Mouse (Mus musculus): Measurements from ENCODE around the gene Apopt1. TPM values are rescaled to one million over a fixed set of nuclear protein-coding genes. Genes with fewer than 3 reads are reported as not detected.

Gene Apopt1
- polyA plus RNA-seq, 1 experiment from 2014 or later: 57.4 TPM

DNA sequence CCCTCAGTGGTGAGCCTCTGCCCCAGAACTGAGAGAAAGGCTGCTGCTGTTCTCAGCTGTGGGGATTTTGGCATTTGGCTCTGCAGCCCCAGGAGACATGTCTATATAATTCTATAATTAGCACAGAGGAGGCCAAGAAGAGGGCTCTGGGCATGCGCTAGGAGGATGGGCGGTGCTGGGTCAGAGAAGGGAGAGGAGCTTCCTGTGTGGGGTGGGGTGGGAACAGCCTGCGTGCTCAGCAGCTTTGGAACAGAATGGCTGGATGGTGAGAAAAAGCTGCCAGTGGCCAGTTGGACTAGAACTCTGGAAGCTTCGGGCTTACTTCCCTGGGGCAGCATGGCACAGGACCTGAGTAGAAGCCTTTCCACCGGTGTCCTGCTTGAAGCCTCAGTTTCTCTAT lies 33.0 kb downstream of the Apopt1 start:
- no peak overlapping the region for H3K4me3 ChIP-seq
- DNase-seq (ENCODE audit: low spot score): no peak
- 82% methylated on average over 5 of the region's 5 CpGs for WGBS

DNA sequence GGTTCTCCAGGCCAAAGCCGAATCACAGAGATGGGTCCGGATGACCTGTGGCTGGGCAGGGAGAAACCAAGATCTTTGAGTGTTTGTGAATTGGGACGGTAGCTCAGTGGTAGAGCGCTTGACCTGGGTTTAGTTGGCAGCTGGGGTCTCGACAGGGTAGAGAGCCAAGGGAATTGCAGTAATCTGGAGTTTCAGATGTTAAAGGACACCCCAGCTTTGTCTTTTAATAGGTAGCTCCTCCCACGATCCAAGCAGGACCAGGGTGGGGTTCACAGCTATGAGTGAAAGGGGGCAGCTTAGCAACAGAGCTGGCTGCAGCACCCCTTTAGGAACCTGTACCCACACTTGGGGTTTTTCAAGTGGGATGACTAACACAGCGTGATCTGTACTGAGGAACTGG lies 34.4 kb downstream of the Apopt1 start:
- H3K4me3 ChIP-seq: no peak overlapping the region
- H3K9me3 ChIP-seq (replicated peaks): no peaks in the 10 kb centered on the region
- no peak for DNase-seq (ENCODE audit: low spot score)
- peaks cover 15% of the 10 kb centered on the region for H3K4me1 ChIP-seq
- H3K27ac ChIP-seq: no peak overlapping the region
- WGBS: 83% methylated on average over 7 of the region's 7 CpGs
- H3K36me3 ChIP-seq: no peaks in the 10 kb centered on the region
- H3K27me3 ChIP-seq (ENCODE audit: low read depth, poor library complexity, severe bottlenecking): no peaks in the 10 kb centered on the region

More for the DNA sequence above, 33.0 kb downstream of the Apopt1 start:
- peaks cover 20% of the 10 kb centered on the region for H3K4me1 ChIP-seq
- no peak overlapping the region for H3K27ac ChIP-seq
- no peaks in the 10 kb centered on the region for H3K27me3 ChIP-seq (ENCODE audit: low read depth, poor library complexity, severe bottlenecking)
- no peaks in the 10 kb centered on the region for H3K9me3 ChIP-seq (replicated peaks)
- H3K36me3 ChIP-seq: no peaks in the 10 kb centered on the region

DNA sequence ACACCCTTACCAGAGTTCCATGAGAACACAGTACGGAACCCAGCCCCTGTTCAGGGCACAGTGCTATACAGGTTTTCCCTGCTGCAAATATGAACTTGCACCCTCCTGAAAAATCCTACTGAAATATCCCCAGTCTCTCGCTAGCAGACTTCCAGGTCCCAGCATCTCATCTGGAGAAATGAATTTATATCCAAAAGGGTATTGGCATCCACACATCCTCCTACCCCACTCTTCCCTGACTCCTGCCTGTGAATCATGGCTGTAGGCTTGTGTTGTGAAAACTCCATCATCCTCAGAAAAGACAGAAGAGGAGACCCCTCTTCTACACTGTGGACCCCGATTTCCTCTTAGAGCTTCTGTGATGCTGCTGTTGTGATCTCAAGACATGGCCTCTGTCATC lies 37.7 kb downstream of the Apopt1 start:
- DNase-seq (ENCODE audit: low spot score): no peak
- no peak overlapping the region for H3K4me3 ChIP-seq
- H3K4me1 ChIP-seq: peaks cover 11% of the 10 kb centered on the region
- H3K36me3 ChIP-seq: no peaks in the 10 kb centered on the region
- 92% methylated on average over 3 of the region's 3 CpGs for WGBS
- no peaks in the 10 kb centered on the region for H3K27me3 ChIP-seq (ENCODE audit: low read depth, poor library complexity, severe bottlenecking)
- no peaks in the 10 kb centered on the region for H3K9me3 ChIP-seq (replicated peaks)
- no peak overlapping the region for H3K27ac ChIP-seq

DNA sequence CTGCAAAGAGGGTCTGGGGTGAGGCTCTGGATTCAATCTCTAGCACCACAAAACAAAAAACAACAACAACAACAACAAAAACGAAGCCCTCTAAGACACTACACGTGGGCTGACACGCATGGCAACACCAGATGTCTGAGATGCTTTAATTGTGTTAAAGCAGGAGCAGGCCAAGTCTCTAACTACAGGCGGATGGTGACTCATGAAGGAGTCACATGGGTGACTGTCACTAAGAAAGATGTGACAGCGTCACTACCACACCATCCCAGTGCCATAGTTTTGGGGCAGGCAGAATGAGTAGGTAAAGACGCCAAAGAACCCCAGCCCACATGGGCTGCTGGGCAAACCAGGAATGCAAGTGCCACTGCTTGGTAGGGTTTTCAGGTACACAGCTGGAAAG lies 39.4 kb downstream of the Apopt1 start:
- Histone ChIP-seq H3K4me3 (no peak overlapping the region), H3K27me3 (ENCODE audit: low read depth, poor library complexity, severe bottlenecking) (peaks cover 3% of the 10 kb centered on the region; the same call in 1 of the 2 replicates), H3K4me1 (peaks cover 9% of the 10 kb centered on the region), H3K36me3 (no peaks in the 10 kb centered on the region), H3K27ac (no peak overlapping the region), H3K9me3 (replicated peaks) (no peaks in the 10 kb centered on the region)
- DNase-seq (ENCODE audit: low spot score): no peak
- 93% methylated on average over 6 of the region's 6 CpGs for WGBS

DNA sequence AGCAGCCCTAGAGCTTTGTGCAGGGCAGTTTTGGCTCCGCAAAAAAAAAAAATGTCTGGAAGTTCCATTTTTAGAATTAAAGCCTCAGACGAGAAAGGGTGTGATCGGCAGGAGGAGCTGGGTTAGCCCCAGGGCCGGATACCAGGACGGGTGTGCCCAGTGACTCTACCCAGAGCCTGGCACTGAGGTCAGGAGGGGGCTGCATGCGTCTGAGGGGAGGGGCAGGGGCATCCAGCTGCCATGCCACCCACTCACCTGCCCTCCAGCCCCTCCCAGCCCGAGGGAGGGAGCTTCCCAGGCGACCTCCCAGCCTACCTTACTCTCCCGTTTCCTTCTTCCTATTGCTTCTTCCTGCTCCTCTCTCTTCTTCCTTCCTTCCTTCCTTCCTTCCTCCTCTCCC lies 40.3 kb downstream of the Apopt1 start:
- peaks cover 3% of the 10 kb centered on the region; the same call in 1 of the 2 replicates for H3K27me3 ChIP-seq (ENCODE audit: low read depth, poor library complexity, severe bottlenecking)
- no peaks in the 10 kb centered on the region for H3K36me3 ChIP-seq
- no peak overlapping the region for H3K27ac ChIP-seq
- DNase-seq (ENCODE audit: low spot score): no peak
- H3K4me1 ChIP-seq: peaks cover 18% of the 10 kb centered on the region
- WGBS: 73% methylated on average over 9 of the region's 9 CpGs
- no peaks in the 10 kb centered on the region for H3K9me3 ChIP-seq (replicated peaks)
- H3K4me3 ChIP-seq: no peak overlapping the region

DNA sequence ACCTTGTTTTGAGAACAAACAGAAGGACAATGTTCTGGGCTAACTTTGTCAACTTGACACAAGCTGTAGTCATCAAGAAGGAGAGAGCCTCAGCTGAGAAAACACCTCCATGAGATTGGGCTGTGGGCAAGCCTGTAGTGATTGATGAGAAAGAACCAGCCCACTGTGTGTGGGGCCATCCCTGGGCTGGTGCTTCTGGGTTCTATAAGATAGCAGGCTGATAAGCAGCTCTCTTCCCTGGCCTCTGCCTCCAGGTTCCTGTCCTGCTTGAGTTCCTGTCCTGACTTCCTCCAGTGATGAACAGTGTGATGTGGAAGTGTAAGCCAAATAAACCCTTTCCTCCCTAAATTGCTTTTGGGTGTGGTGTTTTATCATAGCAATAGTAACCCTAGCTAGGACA lies 41.6 kb downstream of the Apopt1 start:
- 0 out of 2 replicates have a peak, but pooled peaks cover 4% of the 10 kb centered on the region for H3K36me3 ChIP-seq
- H3K27ac ChIP-seq: no peak overlapping the region
- H3K4me1 ChIP-seq: peaks cover 30% of the 10 kb centered on the region
- peaks cover 3% of the 10 kb centered on the region; the same call in 1 of the 2 replicates for H3K27me3 ChIP-seq (ENCODE audit: low read depth, poor library complexity, severe bottlenecking)
- H3K4me3 ChIP-seq: no peak overlapping the region
- H3K9me3 ChIP-seq (replicated peaks): no peaks in the 10 kb centered on the region
- DNase-seq (ENCODE audit: low spot score): no peak

DNA sequence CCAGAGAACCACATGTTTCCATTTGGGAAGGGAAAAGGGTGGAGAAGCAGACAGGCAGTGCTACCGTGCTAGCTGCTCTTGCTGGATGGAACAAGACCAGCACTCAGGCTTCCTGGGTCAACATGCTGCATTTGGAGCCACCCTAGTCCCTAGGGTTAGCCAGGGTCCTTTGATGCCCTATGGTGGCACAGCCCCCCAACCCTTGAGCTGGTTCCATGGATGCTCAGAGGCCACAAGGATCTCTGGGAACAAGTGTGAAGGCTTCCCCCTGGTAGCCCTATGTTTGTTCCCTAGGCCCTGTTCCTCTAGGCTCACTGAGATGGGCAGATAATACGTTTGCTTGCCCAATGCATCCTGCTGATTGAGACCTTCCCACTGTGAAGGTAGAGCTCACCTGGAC lies 42.2 kb downstream of the Apopt1 start:
- Histone ChIP-seq H3K36me3 (0 out of 2 replicates have a peak, but pooled peaks cover 4% of the 10 kb centered on the region), H3K9me3 (replicated peaks) (no peaks in the 10 kb centered on the region), H3K27me3 (ENCODE audit: low read depth, poor library complexity, severe bottlenecking) (peaks cover 3% of the 10 kb centered on the region; the same call in 1 of the 2 replicates), H3K4me3 (no peak overlapping the region), H3K4me1 (peaks cover 33% of the 10 kb centered on the region), H3K27ac (no peak overlapping the region)
- DNase-seq (ENCODE audit: low spot score): no peak
- WGBS: 57% methylated on average over 2 of the region's 2 CpGs

DNA sequence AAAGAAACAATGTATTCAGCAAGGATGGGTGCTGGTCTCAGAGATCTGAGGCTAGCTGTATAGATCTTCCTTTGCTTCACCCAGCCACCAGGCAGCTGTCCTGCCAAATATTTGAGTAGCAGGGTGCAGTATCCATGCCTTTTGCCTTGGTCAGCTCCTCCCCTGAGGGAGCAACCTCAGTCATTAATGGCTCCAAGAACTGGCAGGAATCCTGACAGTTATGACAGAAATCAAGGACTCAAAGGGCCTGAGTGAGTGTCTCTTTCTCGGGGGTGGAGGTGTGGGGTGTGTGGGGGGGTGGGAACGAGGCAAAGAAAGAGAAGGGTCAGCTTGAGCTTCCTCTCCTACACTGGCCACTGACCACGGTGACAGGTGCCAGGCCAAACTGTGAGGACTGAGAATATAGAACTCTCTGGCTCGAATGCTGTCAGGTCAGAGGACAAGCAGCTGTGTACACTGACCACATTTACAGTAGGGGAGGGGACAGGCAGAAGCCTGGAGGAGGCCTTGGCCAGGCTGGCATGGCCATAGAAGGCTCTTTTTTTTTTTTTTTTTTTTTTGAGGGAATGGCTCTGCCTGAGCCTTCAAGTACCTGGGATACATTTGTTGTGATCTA lies 43.1 kb downstream of the Apopt1 start:
- H3K9me3 ChIP-seq (replicated peaks): no peaks in the 10 kb centered on the region
- DNase-seq (ENCODE audit: low spot score): no peak
- no peak overlapping the region for H3K4me3 ChIP-seq
- peaks cover 36% of the 10 kb centered on the region for H3K4me1 ChIP-seq
- 68% methylated on average over 4 of the region's 4 CpGs for WGBS
- 0 out of 2 replicates have a peak, but pooled peaks cover 4% of the 10 kb centered on the region for H3K36me3 ChIP-seq
- H3K27me3 ChIP-seq (ENCODE audit: low read depth, poor library complexity, severe bottlenecking): peaks cover 3% of the 10 kb centered on the region; the same call in 1 of the 2 replicates
- H3K27ac ChIP-seq: no peak overlapping the region

DNA sequence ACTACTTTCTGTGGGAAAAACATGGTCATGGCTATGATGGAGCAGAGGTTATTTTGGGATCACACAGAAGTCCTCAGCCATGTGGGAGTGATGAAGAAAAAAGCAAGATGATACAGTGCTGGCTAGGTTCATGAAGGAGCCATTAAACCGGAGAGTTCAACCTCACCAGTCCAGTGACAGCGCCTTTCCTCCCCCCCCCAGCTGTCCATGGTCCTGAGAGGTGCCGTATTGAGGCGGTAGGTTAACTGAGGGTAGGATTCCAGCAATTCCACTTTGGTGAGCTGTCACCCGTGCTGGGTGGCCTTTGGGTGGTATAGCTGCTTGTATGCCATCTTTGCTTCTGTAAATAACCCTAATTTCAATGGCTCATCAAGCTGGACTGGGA lies 43.6 kb downstream of the Apopt1 start:
- H3K4me3 ChIP-seq: no peak overlapping the region
- H3K27me3 ChIP-seq (ENCODE audit: low read depth, poor library complexity, severe bottlenecking): peaks cover 3% of the 10 kb centered on the region; the same call in 1 of the 2 replicates
- H3K36me3 ChIP-seq: 0 out of 2 replicates have a peak, but pooled peaks cover 4% of the 10 kb centered on the region
- 39% methylated on average over 5 of the region's 5 CpGs for WGBS
- no peak overlapping the region for H3K27ac ChIP-seq
- H3K4me1 ChIP-seq: peaks cover 36% of the 10 kb centered on the region
- no peaks in the 10 kb centered on the region for H3K9me3 ChIP-seq (replicated peaks)
- DNase-seq (ENCODE audit: low spot score): peak; percentile 51

DNA sequence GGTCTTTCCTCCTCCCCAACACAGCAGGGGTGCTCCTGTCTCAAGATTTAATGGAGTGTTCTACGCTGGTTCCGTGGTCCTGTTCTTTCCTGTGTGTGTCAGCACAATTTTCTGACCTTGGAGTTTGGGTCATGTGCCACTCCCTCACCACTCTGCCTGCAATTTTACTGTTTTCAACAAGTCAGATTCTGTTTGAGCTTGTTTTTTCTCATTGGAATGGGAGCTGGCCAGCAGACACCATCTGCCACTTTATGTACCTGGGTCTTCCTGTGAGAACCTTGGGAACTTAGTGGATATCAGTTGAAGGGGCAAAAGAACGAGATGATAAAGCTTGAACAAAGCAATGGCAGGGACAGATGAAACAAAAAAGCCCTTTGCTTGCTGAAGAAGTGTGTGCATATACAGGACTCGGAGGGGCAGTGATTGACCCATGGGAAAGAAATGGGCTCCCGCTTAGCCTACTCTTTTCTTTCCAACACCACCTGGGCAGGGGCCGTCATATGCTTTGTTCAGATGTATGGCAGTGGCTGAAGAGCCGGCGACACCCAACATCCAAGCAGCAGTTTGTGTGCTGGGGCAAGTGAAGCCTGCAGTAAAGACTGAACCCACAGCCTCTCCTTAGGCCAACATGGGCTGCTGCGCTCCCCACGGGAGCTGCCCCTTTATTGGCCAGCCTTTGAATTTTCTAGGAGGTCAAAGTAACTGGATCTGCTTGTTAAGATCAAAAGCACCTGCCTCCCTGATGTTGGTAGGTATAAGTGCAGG lies 44.7 kb downstream of the Apopt1 start:
- no peak for DNase-seq (ENCODE audit: low spot score)
- Histone ChIP-seq H3K27me3 (ENCODE audit: low read depth, poor library complexity, severe bottlenecking) (peaks cover 3% of the 10 kb centered on the region; the same call in 1 of the 2 replicates), H3K36me3 (peaks cover 10% of the 10 kb centered on the region), H3K9me3 (replicated peaks) (no peaks in the 10 kb centered on the region), H3K27ac (peak overlapping the region; percentile 95), H3K4me3 (peak overlapping the region; percentile 97), H3K4me1 (peaks cover 36% of the 10 kb centered on the region)
- 58% methylated on average over 10 of the region's 10 CpGs for WGBS

DNA sequence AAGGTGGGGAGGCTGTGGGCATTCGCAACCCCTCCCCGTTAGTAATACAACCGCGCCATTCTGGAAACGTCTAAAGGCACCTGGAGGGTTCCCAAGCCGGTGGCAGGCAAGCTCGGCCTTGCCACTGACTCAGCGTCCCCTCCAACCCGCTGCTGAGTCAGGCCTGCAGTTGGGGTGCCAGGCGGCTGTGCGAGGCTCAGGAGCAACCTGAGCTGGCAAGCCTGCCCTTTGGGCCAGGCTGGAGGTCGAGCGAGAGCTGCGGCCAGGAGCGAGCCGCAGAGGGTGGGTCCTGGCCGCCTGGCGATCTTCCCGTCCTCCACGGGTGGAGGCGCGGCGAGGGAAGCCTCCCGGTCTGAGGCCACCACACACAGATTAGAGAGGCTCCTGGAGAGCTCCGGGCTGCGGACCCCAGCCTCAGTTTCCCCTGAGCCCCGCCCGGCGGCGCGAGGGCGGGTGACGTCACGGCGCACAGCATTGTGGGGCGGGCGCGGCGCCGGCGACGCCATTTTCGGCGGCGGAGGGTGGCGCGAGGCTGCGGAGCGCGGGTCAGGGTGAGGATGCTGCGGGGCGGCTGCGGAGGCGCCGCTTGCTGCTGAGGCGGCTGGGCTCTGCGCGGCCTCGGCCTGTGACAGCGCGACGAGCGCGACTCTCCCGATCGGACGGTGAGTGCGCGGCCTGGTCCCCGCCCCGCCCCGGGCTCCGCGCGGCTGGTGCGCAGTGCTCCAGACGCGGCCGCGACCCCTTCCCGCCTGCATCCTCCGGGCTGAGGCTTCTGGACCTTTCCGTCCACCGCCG lies 45.5 kb downstream of the Apopt1 start, which contains the start of gene Klc1:
Klc1 (plus strand) TSS at position 469 of the 795 bp plus-strand sequence.
- H3K4me1 ChIP-seq: peaks cover 36% of the 10 kb centered on the region
- H3K36me3 ChIP-seq: peaks cover 19% of the 10 kb centered on the region
- H3K27ac ChIP-seq: peak within 1 kb of the TSS; percentile 95
- no peaks in the 10 kb centered on the region for H3K9me3 ChIP-seq (replicated peaks)
- H3K4me3 ChIP-seq: peak within 1 kb of the TSS; percentile 97
- under 1% methylated on average over 84 of the region's 85 CpGs for WGBS
- peaks cover 3% of the 10 kb centered on the region; the same call in 1 of the 2 replicates for H3K27me3 ChIP-seq (ENCODE audit: low read depth, poor library complexity, severe bottlenecking)
- peak; percentile 87 for DNase-seq (ENCODE audit: low spot score)

DNA sequence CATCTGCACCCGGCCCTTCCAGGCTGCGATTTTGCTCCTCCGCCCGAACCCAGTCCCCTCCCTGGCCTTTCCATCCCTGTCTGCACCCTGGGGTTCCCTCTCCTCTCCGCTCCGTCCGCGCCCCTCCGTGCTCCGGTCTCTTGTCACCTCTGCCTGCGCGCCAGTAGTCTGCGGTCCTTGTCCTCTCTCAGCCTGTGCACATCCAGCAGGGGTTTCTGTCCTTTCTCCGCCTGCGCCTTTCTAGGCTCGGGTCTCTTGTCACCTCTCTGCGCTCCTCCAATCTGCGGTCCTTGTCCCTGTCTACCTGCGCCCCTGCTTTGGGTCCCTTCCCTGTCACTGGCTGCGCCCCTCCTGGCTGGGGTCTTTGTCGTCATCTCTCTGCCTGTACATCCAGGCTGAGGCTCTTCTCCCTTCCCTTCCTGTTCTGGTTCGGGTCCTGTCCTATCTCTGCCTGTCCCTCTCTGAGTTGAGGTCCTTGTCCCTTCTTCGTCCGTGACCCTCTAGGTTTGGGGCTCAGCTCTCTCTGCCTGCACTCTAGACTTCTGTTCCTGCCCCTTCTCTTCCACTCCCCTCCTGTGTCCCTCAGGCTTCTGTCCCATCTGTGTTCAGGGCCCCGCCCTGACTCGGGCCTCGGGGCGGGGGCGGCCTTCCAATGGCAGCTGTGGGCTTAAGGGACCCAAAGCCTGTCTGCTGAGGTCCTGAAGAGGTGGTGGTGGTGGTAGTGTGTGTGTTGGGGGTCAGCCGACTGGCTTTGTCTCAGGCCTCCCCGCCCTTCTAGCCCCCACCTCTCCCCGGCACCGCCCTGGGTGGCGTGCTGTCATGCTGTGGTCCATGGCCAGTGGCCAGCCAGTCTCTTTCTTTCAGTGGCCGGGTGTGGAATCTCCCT lies 46.4 kb downstream of the Apopt1 start:
- 4% methylated on average over 35 of the region's 35 CpGs for WGBS
- peak; percentile 45 for DNase-seq (ENCODE audit: low spot score)
- no peaks in the 10 kb centered on the region for H3K9me3 ChIP-seq (replicated peaks)
- peak overlapping the region; percentile 97 for H3K4me3 ChIP-seq
- peak overlapping the region; percentile 95 for H3K27ac ChIP-seq
- peaks cover 3% of the 10 kb centered on the region; the same call in 1 of the 2 replicates for H3K27me3 ChIP-seq (ENCODE audit: low read depth, poor library complexity, severe bottlenecking)
- H3K4me1 ChIP-seq: peaks cover 36% of the 10 kb centered on the region
- peaks cover 25% of the 10 kb centered on the region for H3K36me3 ChIP-seq

All from limb, embryonic 10.5 days (tissue).